Mouse (Mus musculus) liver, adult 2 months (tissue): ENCODE data around the gene Glt8d2. TPM values are rescaled to one million over a fixed set of nuclear protein-coding genes. Genes with fewer than 3 reads are reported as not detected.

Source experiments
- DNase-seq: peaks from one replicate; pipeline ENCODE4 v3.0.0-alpha.2; 2011; ENCODE audit warnings: low read depth, low spot score; ENCODE audit errors: extremely low read depth
- H3K27ac ChIP-seq: fragments of 200-500 bp; replicated peaks from 2 replicates; pipeline ENCODE4 v1.5.1; 2012; ENCODE audit warnings: low read depth, mild to moderate bottlenecking, control low read depth, inconsistent platforms, low read length; ENCODE audit not compliant: insufficient read depth
- H3K27me3 ChIP-seq: fragments of 200-500 bp; 2 replicates; pipeline ENCODE4 v1.6.1; 2012; ENCODE audit warnings: mild to moderate bottlenecking, moderate library complexity, low read length, inconsistent platforms; ENCODE audit not compliant: control insufficient read depth, insufficient read depth
- H3K36me3 ChIP-seq: fragments of 200-500 bp; 2 replicates; pipeline ENCODE4 v1.6.1; 2012; ENCODE audit warnings: low read length, inconsistent platforms; ENCODE audit not compliant: control insufficient read depth, insufficient read depth
- H3K4me1 ChIP-seq: fragments of 200-500 bp; 2 replicates; pipeline ENCODE4 v1.6.1; 2011; ENCODE audit warnings: low read length; ENCODE audit not compliant: control insufficient read depth, insufficient read depth
- H3K4me3 ChIP-seq: fragments of 200-500 bp; 2 replicates; pipeline ENCODE4 v1.5.1; 2011; ENCODE audit warnings: low read depth, mild to moderate bottlenecking, control low read depth, low read length, moderate library complexity; ENCODE audit not compliant: insufficient read depth
- H3K79me2 ChIP-seq: fragments of 200-500 bp; 2 replicates; pipeline ENCODE4 v1.6.1; 2012; ENCODE audit warnings: inconsistent platforms, mild to moderate bottlenecking, low read length, moderate library complexity; ENCODE audit not compliant: control insufficient read depth, insufficient read depth
- H3K9ac ChIP-seq: fragments of 200-500 bp; 2 replicates; pipeline ENCODE4 v1.6.1; 2012; ENCODE audit warnings: low read depth, mild to moderate bottlenecking, control low read depth, inconsistent platforms, low read length
- CTCF ChIP-seq: fragments of 200-500 bp; IDR thresholded peaks from 2 replicates; pipeline ENCODE4 v1.5.1; 2011; ENCODE audit warnings: low read depth, low read length, control low read depth
- POLR2A ChIP-seq: fragments of 200-500 bp; IDR thresholded peaks from 2 replicates; pipeline ENCODE4 v1.6.1; 2011; ENCODE audit warnings: low read length, control low read depth; ENCODE audit not compliant: insufficient read depth; ENCODE audit errors: extremely low read depth
- WGBS: fragments of 180-500 bp; shearing (Covaris S2); methylation state at CpG from one replicate; pipeline ENCODE4 v1.1.7; 2018; 5-methylcytosine and 5-hydroxymethylcytosine counted together
- polyA plus RNA-seq: library from polyadenylated mRNA; depleted of rRNA; stranded (reverse); fragments of >200 nt; gene quantifications from 2 replicates; pipeline ENCODE4 v1.2.3, GENCODE M21; 2012; rRNA removed
- total RNA-seq: library from RNA; depleted of rRNA; stranded (reverse); fragments of >200 nt; gene quantifications from 2 replicates; pipeline ENCODE4 v1.2.3, GENCODE M21; 2014; rRNA removed

The Glt8d2 gene
- total RNA-seq (0.18 and 0.34 TPM in 2 replicates), polyA plus RNA-seq (not detected in 2 replicates)

- no peak for DNase-seq
- H3K9ac ChIP-seq: no peak within 1 kb of the TSS
- no peak within 1 kb of the TSS for H3K27ac ChIP-seq
Observed at GRCm38 (mm10) chr10:82690494-82690893, at the start of gene Glt8d2. Gene Glt8d2 (minus strand): TSS chr10:82690650.

GRCm38 (mm10) chr10:82699296-82699941, 9.0 kb upstream of the Glt8d2 start:
- DNase-seq: peak; percentile 26
- 1% methylated on average over 59 of the region's 59 CpGs for WGBS
- peaks cover 10% of the 10 kb centered on the region; the same call in 1 of the 2 replicates for H3K79me2 ChIP-seq
- H3K9ac ChIP-seq: peak overlapping the region; percentile 93
- H3K4me3 ChIP-seq: peak overlapping the region; percentile 99
- no peaks in the 10 kb centered on the region for H3K27me3 ChIP-seq
- H3K36me3 ChIP-seq: peaks cover 8% of the 10 kb centered on the region; the same call in 1 of the 2 replicates
- H3K27ac ChIP-seq: peak overlapping the region; percentile 75
- TF ChIP-seq POLR2A: no peak
- no peak for TF ChIP-seq CTCF
- H3K4me1 ChIP-seq: peaks cover 3% of the 10 kb centered on the region

More at GRCm38 (mm10) chr10:82690494-82690893, at the start of gene Glt8d2:
- no peaks in the 10 kb centered on the region for H3K36me3 ChIP-seq
- WGBS: 14% methylated on average over 14 of the region's 14 CpGs
- H3K4me1 ChIP-seq: no peaks in the 10 kb centered on the region
- TF ChIP-seq CTCF (no peak), POLR2A (no peak)
- no peaks in the 10 kb centered on the region for H3K27me3 ChIP-seq
- no peak within 1 kb of the TSS; the same call in 1 of the 2 replicates for H3K4me3 ChIP-seq
- no peaks in the 10 kb centered on the region for H3K79me2 ChIP-seq

GRCm38 (mm10) chr10:82698712-82699261, 8.3 kb upstream of the Glt8d2 start:
- TF ChIP-seq POLR2A: peak; percentile 56
- no peak for TF ChIP-seq CTCF
- Histone ChIP-seq H3K27me3 (no peaks in the 10 kb centered on the region), H3K4me3 (peak overlapping the region; percentile 99), H3K4me1 (peaks cover 3% of the 10 kb centered on the region), H3K9ac (peak overlapping the region; percentile 93), H3K27ac (peak overlapping the region; percentile 75), H3K79me2 (peaks cover 10% of the 10 kb centered on the region; the same call in 1 of the 2 replicates), H3K36me3 (peaks cover 8% of the 10 kb centered on the region; the same call in 1 of the 2 replicates)
- DNase-seq: peak; percentile 59
- under 1% methylated on average over 31 of the region's 42 CpGs for WGBS

DNA sequence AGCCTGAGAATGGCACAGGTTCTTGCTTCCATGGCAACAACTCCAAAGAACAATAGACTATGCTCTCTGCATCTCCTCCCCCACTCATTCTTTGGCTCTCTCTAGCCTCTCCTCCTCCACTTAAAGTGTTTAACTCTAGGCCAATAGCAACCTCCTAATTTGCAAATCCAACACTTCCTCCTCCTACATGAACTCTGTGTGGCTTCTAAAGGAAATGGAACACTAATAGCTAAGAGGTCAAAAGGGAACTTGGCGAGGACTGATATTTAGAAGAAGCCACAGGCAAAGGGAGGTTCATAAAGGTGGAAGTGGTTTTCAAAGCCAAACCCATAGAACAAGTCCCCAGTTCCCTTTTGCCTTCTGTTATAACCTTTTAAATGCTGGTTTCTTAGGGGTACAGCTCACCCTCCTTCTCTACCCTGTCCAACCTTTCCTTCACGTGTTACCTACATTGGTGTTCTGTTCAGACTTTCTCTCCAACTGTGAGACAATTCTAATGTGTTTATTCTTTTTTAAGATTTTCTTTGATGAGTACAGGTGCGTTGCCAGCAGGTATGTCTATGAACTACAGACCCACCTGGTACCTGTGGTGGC, 7.0 kb upstream of the Glt8d2 start:
- TF ChIP-seq CTCF (no peak), POLR2A (no peak)
- peak; percentile 55 for DNase-seq
- peaks cover 3% of the 10 kb centered on the region for H3K4me1 ChIP-seq

DNA sequence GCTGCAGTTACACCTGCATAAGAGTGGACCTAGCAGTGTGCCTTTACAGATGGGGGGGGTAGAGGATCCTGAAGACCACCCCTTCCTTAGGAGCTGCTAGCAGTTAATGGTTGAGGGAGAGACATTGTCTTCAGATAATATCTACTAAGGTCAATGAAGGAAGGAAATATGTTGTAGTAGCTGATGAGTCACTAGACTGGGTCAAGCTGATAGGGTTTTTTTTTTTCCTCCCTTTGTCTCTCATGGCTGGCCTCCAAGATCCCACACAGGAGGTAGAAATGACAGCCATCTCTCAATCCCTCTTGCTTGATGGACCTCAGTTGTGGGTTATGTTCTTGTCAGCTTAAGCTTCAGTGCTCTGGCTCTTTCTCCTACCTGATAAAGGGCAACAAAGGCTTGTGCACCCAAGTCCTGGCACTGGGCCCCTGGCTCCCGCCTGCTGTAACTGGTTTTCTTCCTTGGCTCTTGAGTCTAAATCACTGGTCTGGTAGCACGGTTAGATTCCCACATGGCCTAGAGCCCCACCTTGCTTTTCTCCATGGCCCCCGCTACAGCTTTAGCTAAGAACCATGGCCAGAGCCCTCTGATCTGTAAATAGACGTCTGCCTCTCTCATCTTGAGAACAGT, 6.1 kb upstream of the Glt8d2 start:
- H3K27ac ChIP-seq: no peak overlapping the region
- no peak overlapping the region for H3K4me3 ChIP-seq
- H3K79me2 ChIP-seq: peaks cover 10% of the 10 kb centered on the region; the same call in 1 of the 2 replicates
- TF ChIP-seq POLR2A (no peak), CTCF (no peak)
- no peak overlapping the region for H3K9ac ChIP-seq
- H3K4me1 ChIP-seq: peaks cover 3% of the 10 kb centered on the region
- no peak for DNase-seq
- H3K27me3 ChIP-seq: no peaks in the 10 kb centered on the region
- WGBS: 88% methylated on average over 4 of the region's 4 CpGs
- H3K36me3 ChIP-seq: peaks cover 3% of the 10 kb centered on the region; the same call in 1 of the 2 replicates

More for the DNA sequence above, 7.0 kb upstream of the Glt8d2 start:
- Histone ChIP-seq H3K27me3 (no peaks in the 10 kb centered on the region), H3K79me2 (peaks cover 10% of the 10 kb centered on the region; the same call in 1 of the 2 replicates), H3K9ac (no peak overlapping the region), H3K27ac (no peak overlapping the region), H3K4me3 (no peak overlapping the region), H3K36me3 (peaks cover 5% of the 10 kb centered on the region; the same call in 1 of the 2 replicates)
- WGBS: 80% methylated on average over 3 of the region's 3 CpGs
